Mouse (Mus musculus) intestine, embryonic 14.5 days (tissue): Measurements from ENCODE around the gene Sprr2a2. TPM values are rescaled to one million over a fixed set of nuclear protein-coding genes. Genes with fewer than 3 reads are reported as not detected.
"Not testable (repeated sequence)": the region's sequence is repeated elsewhere in the genome, so short reads cannot be mapped to it uniquely, and the experiment has no call there.

Experiments used
- ATAC-seq: fragments of 200-750 bp; cut with Nextera tagmentation; replicated peaks from 2 replicates; pipeline ENCODE4 v1.8.0; 2017; ENCODE audit warnings: low read depth, moderate number of reproducible peaks, moderate TSS enrichment, moderate library complexity; ENCODE audit not compliant: low FRiP score, low TSS enrichment
- DNase-seq: peaks from one replicate; pipeline ENCODE4 v3.0.0-alpha.2; 2018; ENCODE audit warnings: low spot score
- H3K27ac ChIP-seq: fragments of 300-500 bp; sonication (generic); 2 replicates; pipeline ENCODE4 v1.5.1; 2014; ENCODE audit warnings: low read depth, mild to moderate bottlenecking, control low read depth
- H3K27me3 ChIP-seq: fragments of 300-500 bp; sonication (generic); replicated peaks from 2 replicates; pipeline ENCODE4 v1.6.1; 2014; ENCODE audit warnings: low read length, control low read depth; ENCODE audit not compliant: control insufficient read depth, insufficient read depth
- H3K36me3 ChIP-seq: fragments of 300-500 bp; sonication (generic); 2 replicates; pipeline ENCODE4 v1.6.1; 2014; ENCODE audit warnings: low read length, control low read depth; ENCODE audit not compliant: control insufficient read depth, insufficient read depth
- H3K4me1 ChIP-seq: fragments of 300-500 bp; sonication (generic); replicated peaks from 2 replicates; pipeline ENCODE4 v1.6.1; 2014; ENCODE audit warnings: low read length, control low read depth, mixed read lengths; ENCODE audit not compliant: control insufficient read depth, insufficient read depth
- H3K4me2 ChIP-seq: fragments of 300-500 bp; sonication (generic); 2 replicates; pipeline ENCODE4 v1.6.1; 2014; ENCODE audit warnings: low read length
- H3K4me3 ChIP-seq: fragments of 300-500 bp; sonication (generic); 2 replicates; pipeline ENCODE4 v1.5.1; 2014; ENCODE audit warnings: low read depth, low read length, control low read depth, mixed read lengths
- H3K9ac ChIP-seq: fragments of 300-500 bp; sonication (generic); 2 replicates; pipeline ENCODE4 v1.6.1; 2014; ENCODE audit warnings: mild to moderate bottlenecking, low read length
- H3K9me3 ChIP-seq: fragments of 300-500 bp; sonication (generic); 2 replicates; pipeline ENCODE4 v1.6.1; 2016; ENCODE audit warnings: low read length, control low read depth; ENCODE audit not compliant: control insufficient read depth
- WGBS: fragments of 180-500 bp; shearing (Covaris S2); extraction: QIAGEN DNeasy Blood & Tissue Kit; methylation state at CpG from one replicate; pipeline ENCODE4 v1.1.7; 2014; 5-methylcytosine and 5-hydroxymethylcytosine counted together
- polyA plus RNA-seq: library from polyadenylated mRNA; unstranded; fragments of >200 nt; fragmentation: Nextera tagmentation; extraction: Ambion mirVana; gene quantifications from 2 replicates; pipeline ENCODE4 v1.2.1, GENCODE M21; 2014

The Sprr2a2 gene
- polyA plus RNA-seq, 1 experiment from 2014 or later = 45.1 TPM

DNA sequence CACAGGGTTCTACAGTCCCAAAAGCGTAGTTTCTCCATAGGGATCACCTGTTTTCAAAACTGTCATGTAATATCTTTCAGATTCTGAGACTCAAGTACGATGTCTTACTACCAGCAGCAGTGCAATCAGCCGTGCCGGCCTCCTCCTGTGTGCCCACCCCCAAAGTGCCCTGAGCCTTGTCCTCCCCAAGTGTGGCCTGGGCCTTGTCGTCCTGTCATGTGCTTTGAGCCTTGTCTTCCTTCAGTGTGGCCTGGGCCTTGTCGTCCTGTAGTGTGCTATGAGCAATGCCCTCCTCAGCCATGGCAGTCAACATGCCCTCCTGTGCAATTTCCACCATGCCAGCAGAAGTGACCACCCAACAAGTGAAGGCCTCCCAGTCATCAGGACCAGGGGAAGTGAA lies 72.8 kb downstream of the Sprr2a2 start:
- not testable (repeated sequence) for ATAC-seq, H3K4me3 ChIP-seq, H3K27ac ChIP-seq, H3K4me1 ChIP-seq, DNase-seq, H3K27me3 ChIP-seq, H3K9ac ChIP-seq, H3K9me3 ChIP-seq, H3K36me3 ChIP-seq, H3K4me2 ChIP-seq
- WGBS = 72% methylated on average over 3 of the region's 6 CpGs

Other genes starting within 250 kb of the Sprr2a2 start
- not detected in 2 replicates for gene Pglyrp3, start 201.3 kb upstream of the Sprr2a2 start, polyA plus RNA-seq
- gene Lor, start 132.8 kb upstream of the Sprr2a2 start, polyA plus RNA-seq = 0.09 TPM in 2 replicates
- not detected in 2 replicates for gene Prr9, start 92.0 kb upstream of the Sprr2a2 start, polyA plus RNA-seq
- not detected in 2 replicates for gene Lelp1, start 73.2 kb upstream of the Sprr2a2 start, polyA plus RNA-seq
- gene Sprr2a1, start 121 bp upstream of the Sprr2a2 start, polyA plus RNA-seq = 0.66 and 0.74 TPM in 2 replicates
- 3.8 and 6.4 TPM in 2 replicates for gene Sprr2a3, start 69.5 kb downstream of the Sprr2a2 start, polyA plus RNA-seq
- gene Sprr2b, start 100.7 kb downstream of the Sprr2a2 start, polyA plus RNA-seq = not detected in 2 replicates
- gene Sprr2d, start 123.2 kb downstream of the Sprr2a2 start, polyA plus RNA-seq = not detected in 2 replicates
- gene Sprr2e, start 136.2 kb downstream of the Sprr2a2 start, polyA plus RNA-seq = not detected in 2 replicates
- not detected in 2 replicates for gene Sprr2f, start 149.3 kb downstream of the Sprr2a2 start, polyA plus RNA-seq
- gene Sprr2h, start 169.8 kb downstream of the Sprr2a2 start, polyA plus RNA-seq = not detected in 2 replicates
- not detected in 2 replicates for gene Sprr2i, start 192.1 kb downstream of the Sprr2a2 start, polyA plus RNA-seq
- not detected in 2 replicates for gene Sprr2j-ps, start 202.2 kb downstream of the Sprr2a2 start, polyA plus RNA-seq
- 3.7 and 5.1 TPM in 2 replicates for gene Gm9774, start 213.5 kb downstream of the Sprr2a2 start, polyA plus RNA-seq
- 0.30 and 0.31 TPM in 2 replicates for gene Sprr2k, start 216.7 kb downstream of the Sprr2a2 start, polyA plus RNA-seq
- not detected in 2 replicates for gene Sprr1b, start 222.9 kb downstream of the Sprr2a2 start, polyA plus RNA-seq
- not detected in 2 replicates for gene Sprr3, start 242.8 kb downstream of the Sprr2a2 start, polyA plus RNA-seq